In the genomic region with DNA sequence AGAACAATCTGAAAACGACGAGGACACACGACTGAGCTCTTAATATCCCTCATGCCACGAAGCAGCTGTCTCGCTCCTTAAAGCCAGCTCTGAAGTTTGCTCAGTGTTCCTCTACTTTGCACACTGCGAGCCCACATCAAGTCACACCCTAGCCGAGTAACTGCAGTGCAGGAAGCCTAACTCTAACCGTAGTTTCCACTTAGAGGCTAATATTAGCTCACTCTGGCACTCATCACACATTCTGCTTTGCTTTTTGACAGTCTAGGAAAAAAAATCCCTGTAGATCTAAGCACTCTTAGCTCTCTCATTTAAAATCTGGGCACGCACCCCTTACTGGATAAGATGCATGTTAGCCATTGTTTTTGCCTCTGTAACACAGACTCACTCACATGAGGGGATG, we compare ENCODE assay signal across 13 mouse cellular contexts.
"Had no signal": no experiment of that assay in that cellular context is flagged by ENCODE, and none has a peak within 500 bp of the region (broad histone marks: within the 10 kb centered on the region; RNA-seq: fewer than 3 reads in every experiment).

No protein-coding gene starts in this region.

- H3K9ac ChIP-seq: liver, embryonic 12.5 days; lung, embryonic 14.5 days; neural tube, embryonic 15.5 days had no signal

- H3K27ac ChIP-seq: liver, embryonic 12.5 days; midbrain, embryonic 10.5 days; neural tube, embryonic 15.5 days had no signal

- H3K4me3 ChIP-seq: liver, embryonic 12.5 days; midbrain, embryonic 10.5 days; myocyte; neural tube, embryonic 15.5 days had no signal

- H3K4me2 ChIP-seq: liver, embryonic 12.5 days; lung, embryonic 14.5 days; neural tube, embryonic 15.5 days had no signal

- H3K9me3 ChIP-seq: liver, embryonic 12.5 days; midbrain, embryonic 10.5 days; neural tube, embryonic 15.5 days had no signal

- DNase-seq: kidney, postnatal 14 days; left cerebral cortex, postnatal 4 days; lung, embryonic 14.5 days; lung, postnatal 10 days; lung, postnatal 4 days; midbrain, embryonic 14.5 days; right cerebral cortex, adult 18-20 months; right cerebral cortex, postnatal 25 days; thymus, postnatal 36 days had no signal

- ATAC-seq: liver, embryonic 12.5 days had no signal

- H3K4me1 ChIP-seq: liver, embryonic 12.5 days; midbrain, embryonic 10.5 days; neural tube, embryonic 15.5 days had no signal

- H3K36me3 ChIP-seq: liver, embryonic 12.5 days; midbrain, embryonic 10.5 days; neural tube, embryonic 15.5 days had no signal

- H3K27me3 ChIP-seq: liver, embryonic 12.5 days; neural tube, embryonic 15.5 days had no signal
